Mouse (Mus musculus) forebrain, embryonic 13.5 days (tissue): ENCODE measurements at regions not wholly inside any gene's neighbourhood (a gene's known extent, or its start where the extent isn't known, plus 50 kb on each side); places are given as distances from the start of the nearest gene placed in this dataset.

Source experiments
- ATAC-seq: fragments of 200-750 bp; cut with Nextera tagmentation; 2 replicates; pipeline ENCODE4 v1.8.0; 2017
- H3K27ac ChIP-seq: fragments of 300-500 bp; sonication (generic); 2 replicates; pipeline ENCODE4 v1.5.1; 2015; ENCODE audit warnings: inconsistent platforms, mild to moderate bottlenecking, moderate library complexity
- H3K27me3 ChIP-seq: fragments of 300-500 bp; sonication (generic); 2 replicates; pipeline ENCODE4 v1.6.1; 2015; ENCODE audit warnings: mild to moderate bottlenecking, inconsistent platforms
- H3K36me3 ChIP-seq: fragments of 300-500 bp; sonication (generic); 2 replicates; pipeline ENCODE4 v1.6.1; 2015; ENCODE audit warnings: mild to moderate bottlenecking, inconsistent platforms; ENCODE audit not compliant: poor library complexity, severe bottlenecking
- H3K4me1 ChIP-seq: fragments of 300-500 bp; sonication (generic); 2 replicates; pipeline ENCODE4 v1.6.1; 2015; ENCODE audit warnings: inconsistent platforms
- H3K4me2 ChIP-seq: fragments of 300-500 bp; sonication (generic); 2 replicates; pipeline ENCODE4 v1.6.1; 2015; ENCODE audit warnings: inconsistent platforms, mild to moderate bottlenecking, moderate library complexity
- H3K4me3 ChIP-seq: fragments of 300-500 bp; sonication (generic); 2 replicates; pipeline ENCODE4 v1.5.1; 2015; ENCODE audit warnings: mild to moderate bottlenecking, inconsistent platforms
- H3K9ac ChIP-seq: fragments of 300-500 bp; sonication (generic); 2 replicates; pipeline ENCODE4 v1.6.1; 2015; ENCODE audit warnings: mild to moderate bottlenecking, inconsistent platforms
- H3K9me3 ChIP-seq: fragments of 300-500 bp; sonication (generic); replicated peaks from 2 replicates; pipeline ENCODE4 v1.6.1; 2016; ENCODE audit warnings: inconsistent platforms
- WGBS: fragments of 180-500 bp; shearing (Covaris S2); methylation state at CpG from one replicate; pipeline ENCODE4 v1.1.7; 2015; 5-methylcytosine and 5-hydroxymethylcytosine counted together

DNA sequence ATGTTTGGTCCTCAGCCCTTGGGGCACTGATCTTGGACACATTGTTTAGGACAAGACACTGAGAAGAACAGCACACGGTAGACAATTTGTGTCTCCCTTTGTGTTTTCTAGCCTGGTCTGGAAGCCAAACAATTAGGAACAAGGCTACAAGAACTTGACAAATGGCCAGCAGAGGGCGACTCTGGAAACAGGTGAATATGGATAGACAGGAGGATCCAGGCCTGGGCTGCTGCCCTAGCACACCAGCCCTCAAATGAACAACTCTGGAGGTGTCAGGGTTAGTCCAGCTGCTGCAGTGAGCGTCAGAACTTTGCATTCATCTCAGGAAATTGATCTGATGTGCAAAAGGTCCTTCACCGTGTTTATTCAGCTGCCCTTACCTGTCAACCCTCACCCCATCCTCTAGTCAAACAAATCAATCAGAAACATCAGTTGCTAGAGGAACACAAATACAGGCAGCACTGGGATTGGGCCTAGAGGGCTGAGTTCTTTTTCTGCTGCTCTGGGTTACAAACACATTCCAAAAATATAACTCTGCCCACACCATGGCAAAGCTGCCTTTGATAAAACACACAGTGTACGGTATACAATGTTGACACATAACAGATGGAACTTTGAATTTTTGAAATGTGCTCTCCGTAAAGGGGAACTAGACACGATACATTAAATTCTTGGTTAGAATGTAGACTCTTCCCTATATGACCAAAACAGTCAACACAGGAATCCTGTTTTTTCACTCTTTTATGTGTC, 159.7 kb downstream of the Fam84b start:
- Histone ChIP-seq H3K9me3 (no peaks in the 10 kb centered on the region), H3K9ac (no peak overlapping the region), H3K36me3 (no peaks in the 10 kb centered on the region), H3K4me3 (no peak overlapping the region), H3K27me3 (no peaks in the 10 kb centered on the region), H3K4me2 (no peak overlapping the region), H3K27ac (no peak overlapping the region), H3K4me1 (peaks cover 20% of the 10 kb centered on the region)
- ATAC-seq, result no peak
- 67% methylated on average over 7 of the region's 7 CpGs for WGBS

DNA sequence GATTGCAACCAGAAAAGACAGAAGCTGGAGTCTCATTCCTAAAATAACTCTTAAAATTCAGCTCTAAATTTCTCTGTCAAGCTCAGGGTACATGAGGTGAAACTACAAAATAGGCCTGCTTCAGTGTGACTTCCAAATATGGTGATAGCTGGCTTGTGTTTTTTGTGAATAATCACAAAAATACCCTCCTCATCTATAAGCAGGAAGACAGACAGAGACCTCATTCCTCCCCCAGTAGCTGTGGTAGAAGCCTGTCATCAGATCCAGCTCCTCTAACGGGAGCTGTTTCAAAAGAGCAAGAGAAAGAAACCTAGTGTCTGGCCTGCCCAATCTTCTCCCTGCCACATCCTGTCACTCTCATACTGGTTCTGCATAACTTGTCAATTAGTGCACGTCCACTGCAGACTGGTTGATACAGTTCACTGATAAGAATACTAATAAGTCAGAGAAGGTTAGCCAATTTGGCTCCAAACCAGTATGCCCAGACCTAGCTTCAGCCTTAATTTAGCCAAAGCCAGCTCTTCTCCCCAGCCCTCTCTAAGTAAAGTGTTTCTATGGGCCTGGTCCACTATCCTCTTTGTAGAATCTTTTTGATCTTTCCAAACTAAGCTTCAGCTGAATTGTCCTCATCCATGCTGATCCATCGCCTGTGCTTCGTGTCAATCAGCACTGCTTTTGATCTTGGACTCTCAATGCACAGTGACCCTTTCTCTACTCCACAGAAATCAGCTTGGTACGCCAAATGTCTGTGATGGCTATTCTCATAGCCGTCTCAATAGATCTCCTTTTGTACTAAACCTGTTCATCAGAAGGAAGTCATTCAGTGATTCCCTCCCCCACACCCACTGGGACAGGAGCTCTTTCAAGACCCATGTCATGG, 160.6 kb downstream of the Fam84b start:
- peak; percentile 27; the same call in 1 of the 2 replicates for ATAC-seq
- WGBS, result 11% methylated on average over 6 of the region's 6 CpGs

DNA sequence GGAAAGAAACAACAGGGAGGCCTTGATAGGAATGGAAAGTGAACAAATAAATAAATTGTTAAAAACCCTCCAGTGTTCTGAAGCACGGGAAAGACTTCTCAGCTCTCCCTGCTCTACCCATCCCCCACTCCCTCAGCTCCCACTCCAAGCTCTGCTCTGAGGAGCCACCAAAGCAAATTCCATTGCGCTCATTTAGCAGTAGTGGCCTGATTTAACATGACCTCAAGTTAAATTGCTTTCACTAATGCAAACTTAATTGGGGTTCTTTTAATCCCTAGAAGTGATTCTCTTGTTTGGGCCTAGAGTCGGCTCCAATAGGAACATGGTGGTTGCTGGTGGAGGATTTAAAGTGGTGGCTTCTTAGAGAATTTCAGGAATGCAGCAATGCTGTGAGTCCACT, 161.4 kb downstream of the Fam84b start:
- Histone ChIP-seq H3K9me3 (no peaks in the 10 kb centered on the region), H3K27me3 (no peaks in the 10 kb centered on the region), H3K27ac (no peak overlapping the region), H3K4me1 (peaks cover 16% of the 10 kb centered on the region), H3K4me2 (no peak overlapping the region), H3K36me3 (no peaks in the 10 kb centered on the region), H3K9ac (no peak overlapping the region), H3K4me3 (no peak overlapping the region)
- ATAC-seq, result peak; percentile 61; the same call in 1 of the 2 replicates
- WGBS, result 2% methylated on average over 3 of the region's 3 CpGs

More for the DNA sequence above, 160.6 kb downstream of the Fam84b start:
- no peak overlapping the region for H3K4me2 ChIP-seq
- H3K9me3 ChIP-seq, result no peaks in the 10 kb centered on the region
- no peak overlapping the region for H3K27ac ChIP-seq
- H3K4me1 ChIP-seq, result peaks cover 16% of the 10 kb centered on the region
- no peak overlapping the region for H3K4me3 ChIP-seq
- no peaks in the 10 kb centered on the region for H3K36me3 ChIP-seq
- H3K9ac ChIP-seq, result no peak overlapping the region
- no peaks in the 10 kb centered on the region for H3K27me3 ChIP-seq

DNA sequence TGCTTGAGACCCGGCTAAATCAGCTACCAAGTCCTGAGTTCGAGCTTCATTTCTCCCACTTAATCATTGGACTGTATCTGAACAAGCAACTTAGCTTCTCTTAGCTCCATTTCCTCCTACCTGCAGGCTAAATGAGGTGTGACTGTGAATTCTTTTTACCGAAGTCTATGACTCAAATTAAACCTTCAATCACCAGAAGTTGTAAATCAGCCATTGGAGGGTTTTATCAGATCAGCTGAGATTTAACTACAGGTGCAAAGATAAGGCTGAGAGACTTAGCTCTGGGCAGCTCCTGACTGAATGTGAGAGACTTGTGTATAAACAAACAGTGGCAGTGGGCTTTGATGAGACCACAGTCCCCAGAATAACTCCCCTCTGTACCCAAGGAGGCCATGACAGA, 176.2 kb downstream of the Fam84b start:
- Histone ChIP-seq H3K36me3 (no peaks in the 10 kb centered on the region), H3K4me1 (no peaks in the 10 kb centered on the region), H3K27me3 (no peaks in the 10 kb centered on the region), H3K27ac (no peak overlapping the region), H3K9me3 (no peaks in the 10 kb centered on the region), H3K9ac (no peak overlapping the region), H3K4me2 (no peak overlapping the region), H3K4me3 (no peak overlapping the region)
- WGBS, result 81% methylated on average over 3 of the region's 3 CpGs
- ATAC-seq, result no peak

DNA sequence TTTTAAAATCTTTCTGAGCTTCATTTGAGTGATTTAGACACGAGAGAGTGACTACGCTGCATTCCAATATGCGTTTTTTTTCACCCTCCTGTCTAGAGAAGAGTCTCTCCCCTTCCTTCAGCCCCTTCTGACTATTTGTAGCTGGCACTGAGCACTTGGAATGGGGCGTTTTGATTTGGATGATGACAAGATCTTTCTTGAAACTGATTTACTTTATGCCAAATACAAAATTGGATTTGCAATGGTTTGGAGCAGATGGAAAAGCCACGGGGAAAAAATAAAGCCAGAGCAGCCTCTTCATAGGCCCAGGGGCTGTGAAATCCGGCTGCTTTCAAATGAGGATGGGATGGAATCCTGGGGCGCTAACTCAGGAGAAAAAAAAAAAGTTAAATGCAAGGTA, 196.0 kb downstream of the Fam84b start:
- no peak overlapping the region for H3K4me2 ChIP-seq
- ATAC-seq, result peak; percentile 70; the same call in 1 of the 2 replicates
- no peak overlapping the region for H3K9ac ChIP-seq
- WGBS, result 83% methylated on average over 7 of the region's 7 CpGs
- H3K9me3 ChIP-seq, result no peaks in the 10 kb centered on the region
- no peak overlapping the region for H3K4me3 ChIP-seq
- no peak overlapping the region for H3K27ac ChIP-seq
- H3K27me3 ChIP-seq, result no peaks in the 10 kb centered on the region
- H3K36me3 ChIP-seq, result no peaks in the 10 kb centered on the region
- H3K4me1 ChIP-seq, result no peaks in the 10 kb centered on the region

DNA sequence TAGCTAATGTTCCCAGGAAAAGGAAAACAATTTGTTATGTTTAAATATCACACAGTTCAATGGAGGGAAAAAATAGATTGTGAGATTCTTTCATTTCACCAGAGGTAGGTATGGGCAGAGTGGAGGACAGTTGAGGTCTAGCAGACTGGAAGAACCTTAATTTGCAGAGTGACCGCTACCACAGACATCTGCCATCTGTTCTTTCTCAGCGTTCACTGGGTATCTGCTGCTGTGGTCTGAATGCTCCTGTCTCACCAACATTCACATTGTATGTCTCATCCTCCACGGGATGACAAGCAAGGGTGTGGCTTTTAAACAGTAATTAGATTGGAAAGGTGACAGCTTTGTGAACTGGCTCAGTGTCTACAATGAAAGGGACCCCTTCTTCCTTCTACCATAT, 198.5 kb downstream of the Fam84b start:
- 83% methylated on average over 3 of the region's 3 CpGs for WGBS

DNA sequence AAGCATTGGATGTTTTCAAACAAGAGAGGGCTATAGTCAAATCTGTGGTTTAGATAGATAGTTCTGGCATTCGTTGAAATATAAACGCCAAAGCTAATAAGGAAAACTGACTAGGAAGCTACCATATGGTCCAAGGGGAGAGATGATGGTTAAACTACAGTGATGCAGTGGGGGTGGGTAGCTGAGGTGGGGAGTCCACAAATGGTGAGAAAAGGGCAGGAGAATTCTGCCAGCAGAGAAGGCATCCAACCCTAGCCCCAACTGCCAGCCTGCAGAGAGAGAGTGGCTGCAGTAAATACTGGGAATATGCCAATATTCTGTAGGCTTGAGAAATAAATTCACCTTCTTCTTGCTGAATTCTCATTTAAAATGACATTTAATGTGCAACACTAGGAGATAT, 204.3 kb downstream of the Fam84b start:
- H3K9me3 ChIP-seq, result no peaks in the 10 kb centered on the region
- no peak overlapping the region for H3K4me2 ChIP-seq
- H3K4me3 ChIP-seq, result no peak overlapping the region
- ATAC-seq, result peak; percentile 48; the same call in 1 of the 2 replicates
- no peaks in the 10 kb centered on the region for H3K4me1 ChIP-seq
- no peak overlapping the region for H3K9ac ChIP-seq
- H3K27ac ChIP-seq, result no peak overlapping the region
- H3K36me3 ChIP-seq, result no peaks in the 10 kb centered on the region
- H3K27me3 ChIP-seq, result no peaks in the 10 kb centered on the region
- 89% methylated on average over 2 of the region's 2 CpGs for WGBS

More for the DNA sequence above, 198.5 kb downstream of the Fam84b start:
- H3K9me3 ChIP-seq, result no peaks in the 10 kb centered on the region
- no peak for ATAC-seq
- H3K4me3 ChIP-seq, result no peak overlapping the region
- no peaks in the 10 kb centered on the region for H3K4me1 ChIP-seq
- no peaks in the 10 kb centered on the region for H3K27me3 ChIP-seq
- no peak overlapping the region for H3K9ac ChIP-seq
- H3K4me2 ChIP-seq, result no peak overlapping the region
- H3K36me3 ChIP-seq, result no peaks in the 10 kb centered on the region
- H3K27ac ChIP-seq, result no peak overlapping the region

DNA sequence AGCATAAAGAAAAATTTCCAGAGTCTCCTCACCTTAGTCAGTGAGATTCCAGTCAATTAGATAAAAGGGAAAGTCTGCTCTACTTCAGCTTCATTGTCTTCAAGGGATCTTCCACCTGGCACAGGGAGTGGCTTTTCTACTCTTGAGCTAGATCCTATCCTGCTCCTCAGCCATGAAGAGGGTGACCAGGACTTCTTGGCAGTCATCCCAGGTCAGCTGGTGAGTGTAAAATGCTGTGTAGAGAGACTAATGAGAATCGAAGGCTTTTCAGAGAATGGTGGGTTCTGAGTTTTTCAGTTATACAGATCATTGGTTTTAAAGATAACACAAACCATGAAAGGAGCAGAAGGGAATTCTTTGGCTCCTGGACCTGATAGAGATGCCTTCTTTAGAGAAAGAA, 211.8 kb downstream of the Fam84b start:
- no peaks in the 10 kb centered on the region for H3K9me3 ChIP-seq
- H3K36me3 ChIP-seq, result no peaks in the 10 kb centered on the region
- no peak overlapping the region for H3K27ac ChIP-seq
- 83% methylated on average over 1 of the region's 1 CpGs for WGBS
- H3K4me2 ChIP-seq, result no peak overlapping the region
- no peaks in the 10 kb centered on the region for H3K27me3 ChIP-seq
- no peak for ATAC-seq
- no peak overlapping the region for H3K4me3 ChIP-seq
- H3K9ac ChIP-seq, result no peak overlapping the region
- H3K4me1 ChIP-seq, result no peaks in the 10 kb centered on the region

DNA sequence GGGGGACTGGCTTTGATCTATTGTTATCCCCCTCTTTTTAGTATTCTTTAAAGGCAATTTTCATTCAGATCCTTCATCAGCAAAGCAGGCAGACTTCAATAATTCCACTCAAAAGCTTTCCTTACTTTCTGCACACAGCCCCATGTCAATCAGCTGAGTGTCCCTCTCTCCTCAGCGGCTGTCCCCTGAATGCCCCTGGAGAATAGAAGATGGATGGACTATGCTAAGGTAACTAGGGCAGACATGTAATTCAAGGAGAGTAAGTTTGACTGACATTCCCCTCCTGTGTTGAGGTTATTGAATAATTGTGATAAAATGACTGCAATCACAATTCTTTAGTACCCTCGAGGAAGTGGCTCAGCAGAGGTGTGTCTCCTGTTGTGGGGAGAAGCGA, 220.1 kb downstream of the Fam84b start:
- Histone ChIP-seq H3K4me1 (peaks cover 16% of the 10 kb centered on the region), H3K4me3 (no peak overlapping the region), H3K9ac (no peak overlapping the region), H3K4me2 (no peak overlapping the region), H3K27ac (no peak overlapping the region), H3K9me3 (no peaks in the 10 kb centered on the region), H3K27me3 (no peaks in the 10 kb centered on the region), H3K36me3 (no peaks in the 10 kb centered on the region)
- WGBS, result 20% methylated on average over 3 of the region's 3 CpGs
- no peak for ATAC-seq

DNA sequence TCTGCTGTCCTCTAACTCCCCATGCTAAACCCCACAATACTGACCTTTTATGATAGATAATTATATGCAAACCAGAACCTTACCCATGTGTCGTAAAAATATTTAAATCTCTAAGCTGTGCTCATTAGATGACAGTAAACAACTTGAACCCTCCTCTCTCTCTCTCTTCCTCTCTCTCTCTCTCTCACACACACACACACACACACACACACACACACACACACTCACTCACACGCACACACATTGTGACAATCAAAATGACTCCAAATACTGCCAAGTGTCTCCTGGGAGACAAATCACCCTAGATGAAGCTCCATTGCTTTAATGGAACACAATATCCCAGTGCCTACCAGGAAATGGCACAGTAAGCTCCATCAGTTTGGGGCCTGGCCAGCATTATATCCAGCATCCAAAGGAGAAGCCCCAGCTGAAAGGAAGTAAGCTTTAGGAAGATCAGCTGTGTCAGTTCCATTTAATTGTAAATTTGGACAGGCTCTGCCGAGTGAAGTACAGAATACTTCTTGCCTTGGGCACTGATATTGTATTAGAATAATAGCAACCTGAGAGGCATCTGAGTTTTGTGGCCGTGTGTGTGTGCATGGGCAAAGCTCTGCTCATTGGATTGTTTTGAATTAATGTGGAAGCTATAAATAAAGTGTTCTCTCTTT, 220.7 kb downstream of the Fam84b start:
- Histone ChIP-seq H3K4me1 (peaks cover 16% of the 10 kb centered on the region), H3K9ac (no peak overlapping the region), H3K36me3 (no peaks in the 10 kb centered on the region), H3K4me3 (no peak overlapping the region), H3K27ac (no peak overlapping the region), H3K4me2 (no peak overlapping the region), H3K27me3 (no peaks in the 10 kb centered on the region), H3K9me3 (no peaks in the 10 kb centered on the region)
- 11% methylated on average over 4 of the region's 4 CpGs for WGBS
- peak; percentile 22; the same call in 1 of the 2 replicates for ATAC-seq

DNA sequence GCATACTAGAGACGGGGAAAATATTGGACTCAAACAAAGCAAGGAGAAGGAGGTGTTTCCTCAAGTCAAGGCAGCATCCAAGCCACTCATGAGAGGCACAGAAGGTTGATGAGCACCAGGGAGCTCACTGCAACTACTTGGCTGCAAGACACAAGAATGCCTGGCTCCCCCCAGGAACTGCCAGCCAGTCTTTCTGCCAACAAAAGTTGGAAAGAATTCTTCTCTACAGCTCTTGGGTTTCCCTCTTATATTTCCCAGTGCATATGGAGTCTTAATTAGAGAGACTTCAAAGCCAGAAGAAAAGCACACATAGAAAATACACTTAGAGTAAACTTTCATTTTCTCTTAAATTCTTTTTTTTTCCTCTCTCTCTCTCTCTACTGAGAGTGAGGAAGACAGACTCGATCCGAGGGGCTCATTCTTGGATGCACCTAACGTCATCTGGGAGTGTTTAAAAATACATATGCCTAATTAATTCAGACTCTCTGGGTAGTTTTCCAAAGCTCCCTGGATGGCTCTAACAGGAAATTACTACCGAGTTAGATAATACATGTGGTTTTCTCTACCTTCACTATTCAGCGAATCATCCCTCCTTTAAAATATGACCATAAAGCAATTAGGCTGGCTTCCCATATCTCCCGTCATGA, 222.7 kb downstream of the Fam84b start:
- H3K27me3 ChIP-seq, result no peaks in the 10 kb centered on the region
- H3K9ac ChIP-seq, result no peak overlapping the region
- 71% methylated on average over 7 of the region's 7 CpGs for WGBS
- H3K36me3 ChIP-seq, result no peaks in the 10 kb centered on the region
- ATAC-seq, result peak; percentile 80; the same call in 1 of the 2 replicates
- H3K4me1 ChIP-seq, result peaks cover 16% of the 10 kb centered on the region
- H3K27ac ChIP-seq, result no peak overlapping the region
- no peak overlapping the region for H3K4me3 ChIP-seq
- no peak overlapping the region for H3K4me2 ChIP-seq
- no peaks in the 10 kb centered on the region for H3K9me3 ChIP-seq
